Mouse (Mus musculus) intestine, embryonic 14.5 days (tissue): ENCODE measurements around the gene Heatr4. TPM values are rescaled to one million over a fixed set of nuclear protein-coding genes. Genes with fewer than 3 reads are reported as not detected.
"Not testable (repeated sequence)": the region's sequence is repeated elsewhere in the genome, so short reads cannot be mapped to it uniquely, and the experiment has no call there.

Experiments used
- ATAC-seq: fragments of 200-750 bp; cut with Nextera tagmentation; replicated peaks from 2 replicates; pipeline ENCODE4 v1.8.0; 2017; ENCODE audit warnings: low read depth, moderate number of reproducible peaks, moderate TSS enrichment, moderate library complexity; ENCODE audit not compliant: low FRiP score, low TSS enrichment
- DNase-seq: peaks from one replicate; pipeline ENCODE4 v3.0.0-alpha.2; 2018; ENCODE audit warnings: low spot score
- H3K27ac ChIP-seq: fragments of 300-500 bp; sonication (generic); 2 replicates; pipeline ENCODE4 v1.5.1; 2014; ENCODE audit warnings: low read depth, mild to moderate bottlenecking, control low read depth
- H3K27me3 ChIP-seq: fragments of 300-500 bp; sonication (generic); replicated peaks from 2 replicates; pipeline ENCODE4 v1.6.1; 2014; ENCODE audit warnings: low read length, control low read depth; ENCODE audit not compliant: control insufficient read depth, insufficient read depth
- H3K36me3 ChIP-seq: fragments of 300-500 bp; sonication (generic); 2 replicates; pipeline ENCODE4 v1.6.1; 2014; ENCODE audit warnings: low read length, control low read depth; ENCODE audit not compliant: control insufficient read depth, insufficient read depth
- H3K4me1 ChIP-seq: fragments of 300-500 bp; sonication (generic); replicated peaks from 2 replicates; pipeline ENCODE4 v1.6.1; 2014; ENCODE audit warnings: low read length, control low read depth, mixed read lengths; ENCODE audit not compliant: control insufficient read depth, insufficient read depth
- H3K4me2 ChIP-seq: fragments of 300-500 bp; sonication (generic); 2 replicates; pipeline ENCODE4 v1.6.1; 2014; ENCODE audit warnings: low read length
- H3K4me3 ChIP-seq: fragments of 300-500 bp; sonication (generic); 2 replicates; pipeline ENCODE4 v1.5.1; 2014; ENCODE audit warnings: low read depth, low read length, control low read depth, mixed read lengths
- H3K9ac ChIP-seq: fragments of 300-500 bp; sonication (generic); 2 replicates; pipeline ENCODE4 v1.6.1; 2014; ENCODE audit warnings: mild to moderate bottlenecking, low read length
- H3K9me3 ChIP-seq: fragments of 300-500 bp; sonication (generic); 2 replicates; pipeline ENCODE4 v1.6.1; 2016; ENCODE audit warnings: low read length, control low read depth; ENCODE audit not compliant: control insufficient read depth
- WGBS: fragments of 180-500 bp; shearing (Covaris S2); extraction: QIAGEN DNeasy Blood & Tissue Kit; methylation state at CpG from one replicate; pipeline ENCODE4 v1.1.7; 2014; 5-methylcytosine and 5-hydroxymethylcytosine counted together
- polyA plus RNA-seq: library from polyadenylated mRNA; unstranded; fragments of >200 nt; fragmentation: Nextera tagmentation; extraction: Ambion mirVana; gene quantifications from 2 replicates; pipeline ENCODE4 v1.2.1, GENCODE M21; 2014

Heatr4 gene
- polyA plus RNA-seq, 1 experiment from 2014 or later = not detected

DNA sequence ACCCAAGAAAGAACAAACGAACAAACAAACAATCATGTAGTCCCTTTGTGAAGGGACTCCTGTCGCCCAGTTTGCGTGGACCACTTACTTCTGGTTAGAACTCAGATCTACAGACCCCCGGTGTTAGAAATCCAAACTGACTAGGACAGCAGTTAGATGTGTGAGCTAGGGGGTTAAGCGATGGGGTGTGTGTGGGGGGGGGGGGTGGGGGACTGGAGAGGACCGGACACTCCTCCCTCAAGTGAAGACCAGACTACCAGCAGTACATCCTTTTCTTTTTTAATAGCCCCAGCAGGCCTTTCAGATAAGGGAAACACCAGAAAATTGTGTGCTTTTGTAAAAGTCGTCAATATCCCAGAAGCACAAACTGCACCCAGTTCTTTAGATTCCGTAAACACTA, 24.1 kb upstream of the Heatr4 start:
- peaks cover 8% of the 10 kb centered on the region; the same call in 1 of the 2 replicates for H3K4me1 ChIP-seq
- no peaks in the 10 kb centered on the region for H3K9me3 ChIP-seq
- DNase-seq = no peak
- H3K9ac ChIP-seq = peak overlapping the region; percentile 51
- peak overlapping the region; percentile 66 for H3K27ac ChIP-seq
- H3K4me2 ChIP-seq = peak overlapping the region; percentile 45
- H3K36me3 ChIP-seq = no peaks in the 10 kb centered on the region
- H3K27me3 ChIP-seq = no peaks in the 10 kb centered on the region
- ATAC-seq = no peak
- WGBS = 62% methylated on average over 8 of the region's 8 CpGs
- H3K4me3 ChIP-seq = peak overlapping the region; percentile 43; the same call in 1 of the 2 replicates

DNA sequence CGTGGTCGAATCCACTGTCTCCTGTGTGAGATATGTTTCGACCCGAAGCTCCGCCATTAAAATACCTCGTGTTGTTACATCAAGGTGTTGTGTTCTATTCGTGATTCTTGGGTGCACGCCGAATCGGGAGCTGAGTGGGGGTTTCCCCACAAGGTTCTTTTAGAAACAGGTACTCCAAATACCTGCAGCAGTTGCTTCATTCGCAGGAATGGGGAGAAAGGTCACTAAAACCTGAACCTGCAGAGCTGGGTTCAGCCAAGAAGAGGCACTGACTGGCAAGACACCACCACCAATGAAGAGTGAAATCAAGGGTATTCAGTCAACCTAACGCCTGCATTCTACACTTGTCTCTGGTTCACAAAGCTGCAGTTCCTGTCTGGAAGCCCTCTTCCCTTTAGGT, 23.6 kb upstream of the Heatr4 start:
- H3K4me3 ChIP-seq = no peak overlapping the region
- 94% methylated on average over 10 of the region's 12 CpGs for whole genome bisulfite sequencing
- ATAC-seq = no peak

GRCm38 (mm10) chr12:84003866-84004265, 19.2 kb upstream of the Heatr4 start:
- ATAC-seq (no peak), DNase-seq (no peak)
- Histone ChIP-seq H3K4me2 (no peak overlapping the region), H3K9me3 (peaks cover 2% of the 10 kb centered on the region; the same call in 1 of the 2 replicates), H3K27me3 (no peaks in the 10 kb centered on the region), H3K36me3 (no peaks in the 10 kb centered on the region), H3K9ac (no peak overlapping the region), H3K27ac (no peak overlapping the region), H3K4me3 (no peak overlapping the region), H3K4me1 (no peaks in the 10 kb centered on the region)
- WGBS = 76% methylated on average over 1 of the region's 1 CpGs

More for the DNA sequence above, 23.6 kb upstream of the Heatr4 start:
- H3K4me1 ChIP-seq = peaks cover 8% of the 10 kb centered on the region; the same call in 1 of the 2 replicates
- no peak overlapping the region for H3K4me2 ChIP-seq
- H3K9ac ChIP-seq = no peak overlapping the region
- no peak for DNase-seq
- no peaks in the 10 kb centered on the region for H3K9me3 ChIP-seq
- H3K36me3 ChIP-seq = no peaks in the 10 kb centered on the region
- no peak overlapping the region for H3K27ac ChIP-seq
- H3K27me3 ChIP-seq = no peaks in the 10 kb centered on the region

DNA sequence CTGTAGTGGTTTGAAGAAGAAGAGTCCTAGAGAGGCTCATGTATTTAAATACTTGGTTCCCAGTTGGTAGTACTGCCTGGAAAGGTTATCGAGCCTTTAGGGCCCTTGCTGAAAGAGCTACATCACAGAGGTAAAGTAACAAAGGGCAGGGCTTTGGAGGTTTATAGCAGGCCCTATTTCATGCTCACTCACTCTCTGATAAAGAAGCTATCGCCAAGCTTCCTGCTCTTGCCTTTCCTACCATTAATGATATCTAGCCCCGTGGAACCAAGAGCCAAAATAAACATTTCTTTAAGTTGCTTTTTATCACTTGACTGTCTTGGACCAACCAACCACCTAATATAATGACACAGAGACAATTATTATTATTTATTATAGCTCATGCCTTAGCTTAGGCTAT, 15.8 kb upstream of the Heatr4 start:
- Histone ChIP-seq H3K27ac (no peak overlapping the region), H3K9me3 (peaks cover 2% of the 10 kb centered on the region; the same call in 1 of the 2 replicates), H3K36me3 (no peaks in the 10 kb centered on the region), H3K27me3 (no peaks in the 10 kb centered on the region), H3K4me3 (no peak overlapping the region), H3K9ac (no peak overlapping the region), H3K4me2 (no peak overlapping the region), H3K4me1 (no peaks in the 10 kb centered on the region)
- DNase-seq = no peak
- WGBS = 44% methylated on average over 3 of the region's 3 CpGs
- no peak for ATAC-seq

GRCm38 (mm10) chr12:83999237-83999636, 14.6 kb upstream of the Heatr4 start:
- H3K9ac ChIP-seq, H3K27ac ChIP-seq, H3K4me2 ChIP-seq, DNase-seq, H3K36me3 ChIP-seq, ATAC-seq, H3K4me1 ChIP-seq, H3K9me3 ChIP-seq, H3K27me3 ChIP-seq, H3K4me3 ChIP-seq: not testable (repeated sequence)
- 56% methylated on average over 8 of the region's 8 CpGs for WGBS

DNA sequence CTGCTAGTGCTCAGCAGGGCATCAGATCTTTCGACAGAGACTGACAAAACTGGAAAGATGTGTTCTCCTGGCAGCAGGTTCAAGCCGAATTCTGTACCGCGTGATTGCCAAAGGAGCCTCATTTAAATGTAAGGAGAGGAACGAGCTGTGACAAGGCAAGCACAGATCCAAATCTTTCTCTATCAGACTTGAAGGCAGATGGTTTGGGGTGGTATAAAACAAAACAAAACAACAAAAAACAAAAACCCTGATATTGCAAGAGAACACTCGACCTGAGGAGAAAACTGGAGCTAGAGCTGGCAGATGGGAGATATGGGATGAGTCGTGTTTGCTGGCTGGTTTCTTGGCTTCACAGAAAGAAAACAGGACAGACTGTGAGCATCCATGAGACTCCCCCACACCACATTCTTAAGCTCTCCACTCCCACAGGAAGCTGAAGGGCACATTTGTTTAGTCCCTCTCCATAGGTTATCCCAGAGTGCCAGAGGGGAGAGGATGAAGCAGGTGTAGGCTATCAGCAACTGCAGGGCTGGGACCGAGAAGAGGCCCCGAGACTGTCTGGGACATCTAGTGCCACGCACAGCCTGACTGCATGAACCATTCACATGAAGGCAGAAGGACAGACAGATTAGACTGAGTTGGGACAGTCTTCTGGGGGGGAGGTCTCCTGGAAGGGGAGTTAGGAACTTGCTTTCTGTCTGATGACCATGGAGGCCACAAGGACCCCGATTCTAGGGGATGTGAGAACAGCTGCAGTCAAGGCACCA, 13.9 kb upstream of the Heatr4 start:
- Histone ChIP-seq H3K27me3 (no peaks in the 10 kb centered on the region), H3K9me3 (peaks cover 2% of the 10 kb centered on the region; the same call in 1 of the 2 replicates), H3K27ac (no peak overlapping the region), H3K4me3 (no peak overlapping the region), H3K9ac (no peak overlapping the region), H3K36me3 (peaks cover 3% of the 10 kb centered on the region; the same call in 1 of the 2 replicates), H3K4me1 (no peaks in the 10 kb centered on the region), H3K4me2 (no peak overlapping the region)
- ATAC-seq (no peak), DNase-seq (no peak)
- WGBS = 60% methylated on average over 11 of the region's 11 CpGs

DNA sequence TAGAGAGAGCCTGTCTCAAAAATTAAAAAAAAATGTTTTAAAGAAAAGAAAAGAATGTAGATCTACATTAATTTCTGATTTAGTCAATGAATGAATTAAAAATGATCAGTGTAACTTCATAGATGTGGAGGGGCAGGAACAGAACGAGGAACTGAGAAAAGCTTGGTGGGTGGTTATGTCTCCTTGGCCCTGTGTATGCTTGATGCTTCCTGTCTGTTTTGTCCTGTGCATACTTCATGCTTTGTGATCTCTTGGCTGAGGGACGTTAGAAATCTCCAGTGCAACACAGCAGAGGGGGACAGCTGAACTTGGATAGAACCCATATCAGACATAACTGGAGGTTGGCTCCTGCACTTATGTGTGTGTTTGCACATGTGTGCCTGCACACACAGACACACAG, 12.6 kb upstream of the Heatr4 start:
- H3K36me3 ChIP-seq = peaks cover 8% of the 10 kb centered on the region
- no peak overlapping the region for H3K27ac ChIP-seq
- DNase-seq = no peak
- WGBS = 63% methylated on average over 2 of the region's 2 CpGs
- H3K4me3 ChIP-seq = no peak overlapping the region
- no peaks in the 10 kb centered on the region for H3K27me3 ChIP-seq
- no peak overlapping the region for H3K9ac ChIP-seq
- ATAC-seq = no peak
- peaks cover 2% of the 10 kb centered on the region; the same call in 1 of the 2 replicates for H3K9me3 ChIP-seq
- H3K4me1 ChIP-seq = no peaks in the 10 kb centered on the region
- no peak overlapping the region for H3K4me2 ChIP-seq

DNA sequence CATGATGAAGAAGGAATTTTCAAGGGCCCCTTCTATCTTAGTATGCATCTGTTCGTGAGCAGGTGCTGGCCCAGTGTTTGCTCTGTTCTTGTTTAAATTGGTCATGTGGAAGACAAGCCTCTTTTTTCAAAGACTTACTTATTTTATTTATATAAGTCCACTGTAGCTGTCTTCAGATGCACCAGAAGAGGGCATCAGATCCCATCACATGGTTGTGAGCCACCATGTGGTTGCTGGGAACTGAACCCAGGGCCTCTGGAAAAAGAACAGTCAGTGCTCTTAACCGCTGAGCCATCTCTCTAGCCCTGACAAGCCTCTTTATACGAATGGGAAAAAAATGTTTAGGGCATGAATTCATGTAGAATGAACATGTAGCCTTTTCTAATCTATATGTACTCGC, 4.7 kb upstream of the Heatr4 start:
- H3K9me3 ChIP-seq = no peaks in the 10 kb centered on the region
- no peak for DNase-seq

DNA sequence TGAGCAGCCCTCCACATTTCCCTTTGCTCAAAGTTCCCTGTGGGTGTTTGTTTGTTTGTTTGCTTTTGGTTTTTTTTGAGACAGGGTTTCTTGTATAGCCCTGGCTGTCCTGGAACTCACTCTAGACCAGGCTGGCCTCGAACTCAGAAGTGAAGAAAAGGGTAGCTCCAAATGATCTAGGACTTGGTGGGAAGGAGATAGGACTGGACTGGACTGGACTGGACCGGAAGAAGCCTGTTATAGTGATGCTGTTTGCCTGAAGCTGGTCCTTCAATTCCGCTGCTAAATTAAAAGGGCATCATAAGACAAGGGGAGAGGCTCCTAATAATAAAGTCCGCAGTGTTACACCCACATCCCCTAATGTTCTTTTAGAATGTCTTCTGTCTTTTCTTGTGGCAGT, 3.8 kb upstream of the Heatr4 start:
- Histone ChIP-seq H3K36me3 (peaks cover 12% of the 10 kb centered on the region), H3K27me3 (no peaks in the 10 kb centered on the region), H3K9ac (peak overlapping the region; percentile 74), H3K4me2 (peak overlapping the region; percentile 59), H3K4me1 (peaks cover 12% of the 10 kb centered on the region), H3K9me3 (no peaks in the 10 kb centered on the region), H3K4me3 (peak overlapping the region; percentile 55), H3K27ac (peak overlapping the region; percentile 93)
- ATAC-seq (peak; percentile 44; the same call in 1 of the 2 replicates), DNase-seq (no peak)
- 65% methylated on average over 4 of the region's 4 CpGs for WGBS

More for the DNA sequence above, 4.7 kb upstream of the Heatr4 start:
- Histone ChIP-seq H3K27me3 (no peaks in the 10 kb centered on the region), H3K4me3 (no peak overlapping the region), H3K4me1 (peaks cover 12% of the 10 kb centered on the region), H3K36me3 (peaks cover 15% of the 10 kb centered on the region), H3K4me2 (no peak overlapping the region), H3K9ac (no peak overlapping the region), H3K27ac (no peak overlapping the region)
- 93% methylated on average over 4 of the region's 4 CpGs for WGBS
- ATAC-seq = no peak
